Mouse (Mus musculus): ENCODE results near the gene Fbxl21. TPM values are rescaled to one million over a fixed set of nuclear protein-coding genes. Genes with fewer than 3 reads are reported as not detected.

Fbxl21 gene
- total and polyA plus RNA-seq, 2 experiments from 2014 or later: 0.70 to 1.1 TPM

- DNase-seq (ENCODE audit: low spot score): no peak
- TF ChIP-seq EP300 (IDR thresholded peaks at IDR 0.05; ENCODE audit: low read depth) (no peak), CTCF (IDR thresholded peaks at IDR 0.05; ENCODE audit: low read depth) (no peak)
- H3K27ac ChIP-seq (ENCODE audit: low read depth): no peak overlapping the region
- H3K9me3 ChIP-seq (replicated peaks; ENCODE audit: control insufficient read depth, low read length): no peaks in the 10 kb centered on the region
- no peak overlapping the region for H3K4me3 ChIP-seq (ENCODE audit: low read depth, low read length)
- H3K36me3 ChIP-seq (replicated peaks; ENCODE audit: control insufficient read depth, insufficient read depth, low read length): no peaks in the 10 kb centered on the region
- 84% methylated on average over 5 of the region's 5 CpGs for WGBS
- H3K27me3 ChIP-seq (ENCODE audit: control insufficient read depth, insufficient read depth, low read length): no peaks in the 10 kb centered on the region
- H3K9ac ChIP-seq (replicated peaks; ENCODE audit: low read depth, low read length): no peak overlapping the region
- H3K4me2 ChIP-seq (ENCODE audit: low read depth, low read length): no peak overlapping the region
- ATAC-seq (ENCODE audit: insufficient read depth, low read depth): no peak
- peaks cover 12% of the 10 kb centered on the region for H3K4me1 ChIP-seq (ENCODE audit: control insufficient read depth, insufficient read depth)
Measured at GRCm38 (mm10) chr13:56580450-56580849, 58.2 kb downstream of the Fbxl21 start.

GRCm38 (mm10) chr13:56581512-56581911 is 59.2 kb downstream of the Fbxl21 start:
- DNase-seq (ENCODE audit: low spot score) (no peak), ATAC-seq (ENCODE audit: insufficient read depth, low read depth) (no peak)
- Histone ChIP-seq H3K4me1 (ENCODE audit: control insufficient read depth, insufficient read depth) (peaks cover 12% of the 10 kb centered on the region), H3K27ac (ENCODE audit: low read depth) (0 out of 2 replicates have a peak overlapping the region, but pooled peaks have one; percentile 26), H3K4me2 (ENCODE audit: low read depth, low read length) (no peak overlapping the region), H3K4me3 (ENCODE audit: low read depth, low read length) (no peak overlapping the region), H3K27me3 (ENCODE audit: control insufficient read depth, insufficient read depth, low read length) (no peaks in the 10 kb centered on the region), H3K36me3 (replicated peaks; ENCODE audit: control insufficient read depth, insufficient read depth, low read length) (no peaks in the 10 kb centered on the region), H3K9me3 (replicated peaks; ENCODE audit: control insufficient read depth, low read length) (no peaks in the 10 kb centered on the region), H3K9ac (replicated peaks; ENCODE audit: low read depth, low read length) (no peak overlapping the region)
- TF ChIP-seq CTCF (IDR thresholded peaks at IDR 0.05; ENCODE audit: low read depth) (no peak), EP300 (IDR thresholded peaks at IDR 0.05; ENCODE audit: low read depth) (no peak)
- WGBS: 30% methylated on average over 3 of the region's 3 CpGs

GRCm38 (mm10) chr13:56581961-56582434 is 59.7 kb downstream of the Fbxl21 start:
- WGBS: 6% methylated on average over 6 of the region's 6 CpGs
- peak overlapping the region; percentile 69 for H3K27ac ChIP-seq (ENCODE audit: low read depth)
- ATAC-seq (ENCODE audit: insufficient read depth, low read depth) (peak; percentile 90), DNase-seq (ENCODE audit: low spot score) (peak; percentile 63)
- peak overlapping the region; percentile 13; the same call in 1 of the 2 replicates for H3K4me2 ChIP-seq (ENCODE audit: low read depth, low read length)
- H3K9me3 ChIP-seq (replicated peaks; ENCODE audit: control insufficient read depth, low read length): no peaks in the 10 kb centered on the region
- TF ChIP-seq CTCF (IDR thresholded peaks at IDR 0.05; ENCODE audit: low read depth) (no peak), EP300 (IDR thresholded peaks at IDR 0.05; ENCODE audit: low read depth) (no peak)
- 0 out of 2 replicates have a peak overlapping the region, but pooled peaks have one; percentile 11 for H3K9ac ChIP-seq (replicated peaks; ENCODE audit: low read depth, low read length)
- no peak overlapping the region; the same call in 1 of the 2 replicates for H3K4me3 ChIP-seq (ENCODE audit: low read depth, low read length)
- H3K36me3 ChIP-seq (replicated peaks; ENCODE audit: control insufficient read depth, insufficient read depth, low read length): no peaks in the 10 kb centered on the region
- no peaks in the 10 kb centered on the region for H3K27me3 ChIP-seq (ENCODE audit: control insufficient read depth, insufficient read depth, low read length)
- H3K4me1 ChIP-seq (ENCODE audit: control insufficient read depth, insufficient read depth): peaks cover 12% of the 10 kb centered on the region

GRCm38 (mm10) chr13:56582720-56583119 is 60.4 kb downstream of the Fbxl21 start:
- Histone ChIP-seq H3K9ac (replicated peaks; ENCODE audit: low read depth, low read length) (no peak overlapping the region), H3K4me2 (ENCODE audit: low read depth, low read length) (no peak overlapping the region), H3K27ac (ENCODE audit: low read depth) (no peak overlapping the region), H3K4me3 (ENCODE audit: low read depth, low read length) (no peak overlapping the region), H3K27me3 (ENCODE audit: control insufficient read depth, insufficient read depth, low read length) (no peaks in the 10 kb centered on the region), H3K36me3 (replicated peaks; ENCODE audit: control insufficient read depth, insufficient read depth, low read length) (no peaks in the 10 kb centered on the region), H3K9me3 (replicated peaks; ENCODE audit: control insufficient read depth, low read length) (no peaks in the 10 kb centered on the region), H3K4me1 (ENCODE audit: control insufficient read depth, insufficient read depth) (peaks cover 12% of the 10 kb centered on the region)
- ATAC-seq (ENCODE audit: insufficient read depth, low read depth) (no peak), DNase-seq (ENCODE audit: low spot score) (no peak)
- 63% methylated on average over 3 of the region's 3 CpGs for WGBS
- TF ChIP-seq CTCF (IDR thresholded peaks at IDR 0.05; ENCODE audit: low read depth): no peak
- no peak for TF ChIP-seq EP300 (IDR thresholded peaks at IDR 0.05; ENCODE audit: low read depth)

GRCm38 (mm10) chr13:56586046-56586445 is 63.8 kb downstream of the Fbxl21 start:
- H3K27ac ChIP-seq (ENCODE audit: low read depth): 0 out of 2 replicates have a peak overlapping the region, but pooled peaks have one; percentile 12
- H3K36me3 ChIP-seq (replicated peaks; ENCODE audit: control insufficient read depth, insufficient read depth, low read length): no peaks in the 10 kb centered on the region
- H3K4me1 ChIP-seq (ENCODE audit: control insufficient read depth, insufficient read depth): peaks cover 27% of the 10 kb centered on the region
- no peaks in the 10 kb centered on the region for H3K9me3 ChIP-seq (replicated peaks; ENCODE audit: control insufficient read depth, low read length)
- TF ChIP-seq EP300 (IDR thresholded peaks at IDR 0.05; ENCODE audit: low read depth) (peak; percentile 38; the same call in 1 of the 2 replicates), CTCF (IDR thresholded peaks at IDR 0.05; ENCODE audit: low read depth) (no peak)
- ATAC-seq (ENCODE audit: insufficient read depth, low read depth) (no peak), DNase-seq (ENCODE audit: low spot score) (peak; percentile 51)
- 50% methylated on average over 3 of the region's 3 CpGs for WGBS
- H3K9ac ChIP-seq (replicated peaks; ENCODE audit: low read depth, low read length): no peak overlapping the region
- H3K4me2 ChIP-seq (ENCODE audit: low read depth, low read length): no peak overlapping the region
- no peaks in the 10 kb centered on the region for H3K27me3 ChIP-seq (ENCODE audit: control insufficient read depth, insufficient read depth, low read length)
- no peak overlapping the region for H3K4me3 ChIP-seq (ENCODE audit: low read depth, low read length)

Other genes with a start within 250 kb of the Fbxl21 start
- not detected in 2 replicates for gene Cxcl14, start 225.9 kb upstream of the Fbxl21 start, total RNA-seq (2014; rRNA removed; ENCODE audit: low replicate concordance)
- 0.08 and 0.16 TPM in 2 replicates for gene Cxcl14, start 225.9 kb upstream of the Fbxl21 start, polyA plus RNA-seq (2015; fragmentation: Nextera tagmentation; extraction: Ambion mirVana)
- gene Gm3045, start 95.9 kb upstream of the Fbxl21 start, total RNA-seq (2014; rRNA removed; ENCODE audit: low replicate concordance): not detected in 2 replicates
- gene Gm3045, start 95.9 kb upstream of the Fbxl21 start, polyA plus RNA-seq (2015; fragmentation: Nextera tagmentation; extraction: Ambion mirVana): not detected in 2 replicates
- gene Slc25a48, start 84.1 kb upstream of the Fbxl21 start, total RNA-seq (2014; rRNA removed; ENCODE audit: low replicate concordance): 0.57 TPM in 1 of 2 replicates, not detected in the other
- not detected in 2 replicates for gene Slc25a48, start 84.1 kb upstream of the Fbxl21 start, polyA plus RNA-seq (2015; fragmentation: Nextera tagmentation; extraction: Ambion mirVana)
- gene Il9, start 40.2 kb upstream of the Fbxl21 start, total RNA-seq (2014; rRNA removed; ENCODE audit: low replicate concordance): not detected in 2 replicates
- not detected in 2 replicates for gene Il9, start 40.2 kb upstream of the Fbxl21 start, polyA plus RNA-seq (2015; fragmentation: Nextera tagmentation; extraction: Ambion mirVana)
- gene Lect2, start 26.0 kb downstream of the Fbxl21 start, total RNA-seq (2014; rRNA removed; ENCODE audit: low replicate concordance): not detected in 2 replicates
- not detected in 2 replicates for gene Lect2, start 26.0 kb downstream of the Fbxl21 start, polyA plus RNA-seq (2015; fragmentation: Nextera tagmentation; extraction: Ambion mirVana)
- gene Tgfbi, start 87.1 kb downstream of the Fbxl21 start, total RNA-seq (2014; rRNA removed; ENCODE audit: low replicate concordance): 31.3 and 43.1 TPM in 2 replicates
- gene Tgfbi, start 87.1 kb downstream of the Fbxl21 start, polyA plus RNA-seq (2015; fragmentation: Nextera tagmentation; extraction: Ambion mirVana): 23.1 and 24.3 TPM in 2 replicates
- gene Smad5, start 180.5 kb downstream of the Fbxl21 start, total RNA-seq (2014; rRNA removed; ENCODE audit: low replicate concordance): 29.2 and 36.9 TPM in 2 replicates
- gene Smad5, start 180.5 kb downstream of the Fbxl21 start, polyA plus RNA-seq (2015; fragmentation: Nextera tagmentation; extraction: Ambion mirVana): 10.1 and 12.0 TPM in 2 replicates
- not detected in 2 replicates for gene Gm45623, start 231.4 kb downstream of the Fbxl21 start, total RNA-seq (2014; rRNA removed; ENCODE audit: low replicate concordance)
- gene Gm45623, start 231.4 kb downstream of the Fbxl21 start, polyA plus RNA-seq (2015; fragmentation: Nextera tagmentation; extraction: Ambion mirVana): not detected in 2 replicates

Data from heart, postnatal 0 days (tissue).